Mouse (Mus musculus): ENCODE data around the gene Dexi. TPM values are rescaled to one million over a fixed set of nuclear protein-coding genes. Genes with fewer than 3 reads are reported as not detected.

Dexi gene
- polyA plus RNA-seq, 1 experiment: not detected

- Histone ChIP-seq H3K27ac (ENCODE audit: insufficient read depth, low read depth, low read length) (no peak overlapping the region), H3K4me1 (ENCODE audit: control insufficient read depth, insufficient read depth, low read length) (no peaks in the 10 kb centered on the region), H3K4me3 (ENCODE audit: insufficient read depth, low read depth, low read length) (no peak overlapping the region)
- 58% methylated on average over 2 of the region's 2 CpGs for WGBS
- TF ChIP-seq POLR2A (IDR thresholded peaks at IDR 0.05; ENCODE audit: insufficient read depth, low read depth, low read length): no peak
- no peak for TF ChIP-seq CTCF (IDR thresholded peaks at IDR 0.05; ENCODE audit: insufficient read depth, low read depth, low read length)
These were observed 47.0 kb downstream of the Dexi start for GRCm38 (mm10) chr16:10495824-10496298.

- H3K4me1 ChIP-seq (ENCODE audit: control insufficient read depth, insufficient read depth, low read length): peaks cover 6% of the 10 kb centered on the region
- H3K4me3 ChIP-seq (ENCODE audit: insufficient read depth, low read depth, low read length): no peak overlapping the region
- no peak overlapping the region for H3K27ac ChIP-seq (ENCODE audit: insufficient read depth, low read depth, low read length)
- TF ChIP-seq POLR2A (IDR thresholded peaks at IDR 0.05; ENCODE audit: insufficient read depth, low read depth, low read length) (no peak), CTCF (IDR thresholded peaks at IDR 0.05; ENCODE audit: insufficient read depth, low read depth, low read length) (no peak)
- 93% methylated on average over 3 of the region's 3 CpGs for WGBS
These were observed 50.3 kb downstream of the Dexi start for GRCm38 (mm10) chr16:10492587-10492986.

DNA sequence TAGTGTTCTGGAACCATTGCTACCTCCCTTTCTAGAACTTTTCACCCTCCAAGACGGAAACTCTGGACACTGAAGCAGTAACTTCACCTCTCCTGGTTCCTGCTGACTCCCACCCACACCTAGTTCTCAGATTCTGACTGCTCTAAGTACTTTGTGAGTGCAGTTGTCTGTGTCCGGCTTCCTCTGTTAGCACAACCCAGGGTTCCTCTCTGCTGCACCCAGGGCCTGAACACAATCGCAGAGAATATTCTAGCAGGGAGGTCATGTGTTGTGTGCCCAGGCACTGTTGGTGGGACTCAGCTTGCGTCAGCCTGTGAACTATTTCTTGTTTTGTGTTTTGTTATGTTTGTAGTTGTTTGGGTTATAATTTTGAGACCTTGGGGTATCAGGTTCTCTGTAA is 51.1 kb downstream of the Dexi start:
- H3K4me1 ChIP-seq (ENCODE audit: control insufficient read depth, insufficient read depth, low read length): peaks cover 6% of the 10 kb centered on the region
- no peak for TF ChIP-seq POLR2A (IDR thresholded peaks at IDR 0.05; ENCODE audit: insufficient read depth, low read depth, low read length)
- TF ChIP-seq CTCF (IDR thresholded peaks at IDR 0.05; ENCODE audit: insufficient read depth, low read depth, low read length): no peak
- no peak overlapping the region for H3K27ac ChIP-seq (ENCODE audit: insufficient read depth, low read depth, low read length)
- no peak overlapping the region for H3K4me3 ChIP-seq (ENCODE audit: insufficient read depth, low read depth, low read length)
- WGBS: 93% methylated on average over 4 of the region's 4 CpGs

- WGBS: 89% methylated on average over 18 of the region's 18 CpGs
- Histone ChIP-seq H3K4me1 (ENCODE audit: control insufficient read depth, insufficient read depth, low read length) (peaks cover 6% of the 10 kb centered on the region), H3K4me3 (ENCODE audit: insufficient read depth, low read depth, low read length) (no peak overlapping the region), H3K27ac (ENCODE audit: insufficient read depth, low read depth, low read length) (no peak overlapping the region)
- TF ChIP-seq CTCF (IDR thresholded peaks at IDR 0.05; ENCODE audit: insufficient read depth, low read depth, low read length): no peak
- no peak for TF ChIP-seq POLR2A (IDR thresholded peaks at IDR 0.05; ENCODE audit: insufficient read depth, low read depth, low read length)
These were observed 52.2 kb downstream of the Dexi start for GRCm38 (mm10) chr16:10490503-10491150.

DNA sequence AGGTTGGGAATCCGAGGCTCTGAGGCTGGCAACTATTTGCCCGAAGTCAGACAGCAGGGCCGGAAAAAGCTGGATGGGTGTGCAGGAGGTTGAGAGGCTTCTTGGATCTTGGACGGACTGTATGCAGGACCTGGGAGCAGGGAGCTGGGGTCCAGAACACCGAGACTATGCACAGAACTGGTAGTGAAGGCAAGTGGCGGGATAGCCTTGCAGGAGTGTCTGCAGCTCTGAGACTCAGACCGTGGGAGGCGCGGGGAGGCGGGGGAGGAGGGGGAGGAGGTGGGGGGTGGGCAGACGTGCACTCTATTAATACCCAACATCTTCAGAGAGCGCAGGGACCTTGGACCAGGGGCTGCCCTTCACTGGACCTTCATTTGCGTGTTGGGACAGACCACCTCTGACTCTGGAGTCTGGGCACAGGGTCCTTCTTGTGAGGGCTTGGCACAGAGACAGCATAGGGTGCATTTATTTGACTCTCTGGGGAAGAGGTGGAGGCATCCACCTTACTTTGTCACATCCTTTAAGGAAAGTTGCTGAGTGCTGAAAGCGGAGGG is 52.9 kb downstream of the Dexi start:
- H3K4me1 ChIP-seq (ENCODE audit: control insufficient read depth, insufficient read depth, low read length): peaks cover 6% of the 10 kb centered on the region
- no peak for TF ChIP-seq POLR2A (IDR thresholded peaks at IDR 0.05; ENCODE audit: insufficient read depth, low read depth, low read length)
- no peak for TF ChIP-seq CTCF (IDR thresholded peaks at IDR 0.05; ENCODE audit: insufficient read depth, low read depth, low read length)
- WGBS: 18% methylated on average over 14 of the region's 14 CpGs
- peak overlapping the region; percentile 17; the same call in 1 of the 2 replicates for H3K4me3 ChIP-seq (ENCODE audit: insufficient read depth, low read depth, low read length)
- H3K27ac ChIP-seq (ENCODE audit: insufficient read depth, low read depth, low read length): no peak overlapping the region

- WGBS: 12% methylated on average over 9 of the region's 9 CpGs
- peak overlapping the region; percentile 17; the same call in 1 of the 2 replicates for H3K4me3 ChIP-seq (ENCODE audit: insufficient read depth, low read depth, low read length)
- H3K27ac ChIP-seq (ENCODE audit: insufficient read depth, low read depth, low read length): no peak overlapping the region
- H3K4me1 ChIP-seq (ENCODE audit: control insufficient read depth, insufficient read depth, low read length): peaks cover 6% of the 10 kb centered on the region
- no peak for TF ChIP-seq CTCF (IDR thresholded peaks at IDR 0.05; ENCODE audit: insufficient read depth, low read depth, low read length)
- TF ChIP-seq POLR2A (IDR thresholded peaks at IDR 0.05; ENCODE audit: insufficient read depth, low read depth, low read length): no peak
These were observed 53.4 kb downstream of the Dexi start for GRCm38 (mm10) chr16:10489483-10489882.

GRCm38 (mm10) chr16:10488769-10489481 is 53.9 kb downstream of the Dexi start:
- WGBS: 87% methylated on average over 7 of the region's 7 CpGs
- no peak overlapping the region for H3K27ac ChIP-seq (ENCODE audit: insufficient read depth, low read depth, low read length)
- H3K4me1 ChIP-seq (ENCODE audit: control insufficient read depth, insufficient read depth, low read length): peaks cover 6% of the 10 kb centered on the region
- no peak overlapping the region for H3K4me3 ChIP-seq (ENCODE audit: insufficient read depth, low read depth, low read length)
- TF ChIP-seq POLR2A (IDR thresholded peaks at IDR 0.05; ENCODE audit: insufficient read depth, low read depth, low read length): no peak

- Histone ChIP-seq H3K4me3 (ENCODE audit: insufficient read depth, low read depth, low read length) (no peak overlapping the region), H3K27ac (ENCODE audit: insufficient read depth, low read depth, low read length) (no peak overlapping the region), H3K4me1 (ENCODE audit: control insufficient read depth, insufficient read depth, low read length) (peaks cover 6% of the 10 kb centered on the region)
- TF ChIP-seq CTCF (IDR thresholded peaks at IDR 0.05; ENCODE audit: insufficient read depth, low read depth, low read length) (no peak), POLR2A (IDR thresholded peaks at IDR 0.05; ENCODE audit: insufficient read depth, low read depth, low read length) (no peak)
- WGBS: 89% methylated on average over 8 of the region's 8 CpGs
These were observed 54.9 kb downstream of the Dexi start for GRCm38 (mm10) chr16:10487895-10488493.

GRCm38 (mm10) chr16:10486993-10487392 is 55.9 kb downstream of the Dexi start:
- peaks cover 6% of the 10 kb centered on the region for H3K4me1 ChIP-seq (ENCODE audit: control insufficient read depth, insufficient read depth, low read length)
- no peak for TF ChIP-seq POLR2A (IDR thresholded peaks at IDR 0.05; ENCODE audit: insufficient read depth, low read depth, low read length)
- no peak for TF ChIP-seq CTCF (IDR thresholded peaks at IDR 0.05; ENCODE audit: insufficient read depth, low read depth, low read length)
- WGBS: 68% methylated on average over 3 of the region's 3 CpGs
- H3K27ac ChIP-seq (ENCODE audit: insufficient read depth, low read depth, low read length): no peak overlapping the region
- H3K4me3 ChIP-seq (ENCODE audit: insufficient read depth, low read depth, low read length): no peak overlapping the region

Data from olfactory bulb, adult 2 months (tissue).